Mouse (Mus musculus): ENCODE measurements around the gene Amh.
A peak's percentile ranks its signal among the peaks of the same experiment; 100 is the strongest.
"Not testable (repeated sequence)": the region's sequence is repeated elsewhere in the genome, so short reads cannot be mapped to it uniquely, and the experiment has no call there.

The Amh gene

DNA sequence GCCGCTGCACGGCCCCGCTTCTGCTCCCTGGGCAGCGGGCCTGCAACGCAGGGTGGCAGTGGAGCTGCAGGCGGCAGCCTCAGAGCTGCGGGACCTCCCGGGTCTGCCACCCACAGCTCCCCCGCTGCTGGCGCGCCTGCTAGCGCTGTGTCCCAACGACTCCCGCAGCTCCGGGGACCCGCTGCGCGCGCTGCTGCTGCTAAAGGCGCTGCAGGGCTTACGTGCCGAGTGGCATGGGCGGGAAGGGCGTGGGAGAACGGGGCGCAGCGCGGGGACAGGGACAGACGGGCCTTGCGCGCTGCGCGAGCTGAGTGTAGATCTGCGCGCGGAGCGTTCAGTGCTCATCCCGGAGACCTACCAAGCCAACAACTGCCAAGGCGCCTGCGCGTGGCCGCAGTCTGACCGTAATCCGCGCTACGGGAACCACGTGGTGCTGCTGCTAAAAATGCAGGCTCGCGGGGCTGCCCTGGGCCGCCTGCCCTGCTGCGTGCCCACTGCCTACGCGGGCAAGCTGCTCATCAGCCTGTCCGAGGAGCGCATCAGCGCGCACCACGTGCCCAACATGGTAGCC is 2.1 kb downstream of the Amh start:
- peak; percentile 82 for DNase-seq (ENCODE audit: low read depth, low spot score)

DNA sequence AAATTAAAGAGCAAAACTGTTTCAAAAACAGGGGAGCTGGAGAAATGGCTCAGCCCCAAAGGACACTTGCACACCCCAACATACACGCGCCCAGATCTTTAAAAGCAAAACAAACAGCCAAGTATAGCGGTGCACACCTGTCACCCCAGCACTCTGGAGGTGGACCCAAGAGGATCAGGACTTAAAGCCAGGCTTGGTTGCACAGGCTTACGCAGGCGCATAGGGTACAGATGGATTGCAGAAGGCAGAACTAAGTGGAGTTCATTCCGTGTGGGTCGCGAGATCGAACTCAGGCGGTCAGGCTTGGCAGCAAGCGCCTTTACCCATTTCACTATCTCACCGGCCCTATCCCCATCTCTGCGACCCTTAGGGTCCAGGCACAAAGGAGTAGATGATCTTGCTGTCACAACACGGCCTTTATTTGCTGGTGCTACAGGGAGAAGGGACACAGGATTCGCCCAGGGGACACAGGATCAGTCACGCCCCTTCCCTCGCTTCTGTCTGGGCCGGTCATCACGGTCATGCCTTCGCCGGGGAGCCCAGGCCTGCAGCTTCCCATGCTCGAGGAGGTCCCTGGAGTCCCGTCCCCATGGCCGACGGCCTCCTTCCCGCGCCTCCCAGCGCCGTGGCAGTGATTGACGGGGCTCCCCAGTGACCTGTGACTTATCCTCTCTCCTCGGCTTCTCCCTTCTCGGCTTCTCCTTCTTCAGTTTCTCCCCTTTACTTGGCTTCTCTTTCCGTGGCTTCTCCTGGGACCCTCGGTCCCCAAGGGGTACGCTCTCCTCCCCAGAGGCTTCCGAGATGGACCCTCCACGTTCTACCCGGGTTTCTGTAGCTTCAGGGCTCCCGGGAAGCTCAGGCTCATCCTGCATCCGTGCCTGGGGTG is 3.3 kb downstream of the Amh start:
- DNase-seq (ENCODE audit: low read depth, low spot score): peak; percentile 51

DNA sequence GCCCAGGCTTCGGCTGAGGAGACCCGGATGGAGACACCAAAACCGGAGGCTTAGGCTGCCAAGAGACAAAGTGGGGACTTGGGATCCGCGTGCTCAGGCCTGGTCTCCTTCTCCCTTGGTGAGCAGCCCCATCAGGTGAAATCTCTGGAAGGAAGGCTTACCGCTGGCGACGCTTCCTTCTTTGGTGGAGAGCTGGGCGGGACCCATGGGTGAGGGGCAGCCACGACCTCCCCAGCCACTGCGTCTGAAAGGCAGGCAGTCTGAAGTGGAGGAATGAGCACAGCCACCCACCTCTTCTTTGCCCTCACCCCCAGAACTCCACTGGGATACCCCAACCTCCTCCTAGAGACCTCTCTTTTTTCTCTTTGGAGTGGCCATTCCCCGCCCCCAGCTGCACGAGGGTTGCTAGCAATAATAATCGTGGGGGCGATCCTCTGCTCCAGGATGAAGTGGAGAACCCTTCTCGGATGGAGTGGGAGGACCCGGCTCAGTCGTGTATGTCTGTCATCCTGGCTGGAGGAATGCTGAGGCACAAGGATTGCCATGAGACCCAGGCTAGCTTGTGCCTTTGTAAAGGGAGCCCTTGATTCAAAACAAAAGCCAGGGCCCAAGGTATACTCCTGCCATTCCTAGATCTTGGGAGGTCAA is 4.1 kb downstream of the Amh start:
- DNase-seq (ENCODE audit: low read depth, low spot score): peak; percentile 43

DNA sequence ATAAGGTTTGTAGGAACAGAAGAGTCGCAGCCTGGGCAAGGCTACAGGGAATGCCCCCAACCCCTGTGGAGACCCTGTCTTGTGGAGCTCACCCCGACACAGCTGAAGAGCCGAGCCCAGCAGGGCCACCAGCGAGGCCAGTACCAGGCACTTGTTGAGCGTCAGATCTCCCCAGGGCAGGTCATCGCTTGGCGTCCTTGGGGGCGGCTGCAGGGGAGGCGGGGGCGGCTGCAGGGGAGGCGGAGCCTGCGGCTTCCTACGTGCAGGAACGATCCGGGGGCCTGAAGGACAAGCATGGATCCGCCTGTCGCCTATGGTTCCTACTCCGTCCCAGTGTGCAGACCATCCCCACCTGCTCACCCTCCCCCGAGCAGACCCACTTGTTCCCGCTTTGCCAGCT is 5.0 kb downstream of the Amh start:
- no peak for DNase-seq (ENCODE audit: low read depth, low spot score)

DNA sequence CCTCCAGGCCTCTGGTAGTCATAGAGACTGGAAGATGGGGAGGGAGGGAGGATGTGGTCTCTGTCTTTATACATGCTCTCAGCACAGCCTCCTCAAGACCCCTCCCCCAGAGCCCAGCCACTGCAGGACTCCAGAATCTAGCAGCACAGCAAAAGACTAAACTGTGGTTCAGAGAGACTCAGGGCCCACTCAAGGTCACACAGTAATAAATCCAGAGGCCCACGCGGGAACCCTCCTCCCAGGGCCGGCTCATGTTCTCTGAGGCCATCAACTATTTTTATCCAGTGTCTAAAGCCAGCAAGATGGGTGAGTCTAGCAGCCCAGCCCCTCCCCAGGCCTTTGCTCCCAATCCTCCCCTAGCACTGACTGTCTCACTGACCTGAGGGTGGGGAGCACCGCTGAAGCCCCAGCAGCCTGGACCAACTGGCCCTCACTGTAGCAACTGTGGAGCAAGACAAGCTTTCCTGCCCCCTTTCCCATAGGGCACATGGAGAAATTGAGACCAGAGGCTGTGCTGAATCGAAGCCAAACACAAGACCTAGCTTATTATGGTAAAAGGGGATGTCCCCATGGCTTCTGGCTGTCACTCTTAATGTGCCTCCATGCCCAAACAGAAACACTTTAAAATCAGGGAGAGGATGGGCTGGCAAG is 7.5 kb downstream of the Amh start:
- no peak for DNase-seq (ENCODE audit: low read depth, low spot score)

DNA sequence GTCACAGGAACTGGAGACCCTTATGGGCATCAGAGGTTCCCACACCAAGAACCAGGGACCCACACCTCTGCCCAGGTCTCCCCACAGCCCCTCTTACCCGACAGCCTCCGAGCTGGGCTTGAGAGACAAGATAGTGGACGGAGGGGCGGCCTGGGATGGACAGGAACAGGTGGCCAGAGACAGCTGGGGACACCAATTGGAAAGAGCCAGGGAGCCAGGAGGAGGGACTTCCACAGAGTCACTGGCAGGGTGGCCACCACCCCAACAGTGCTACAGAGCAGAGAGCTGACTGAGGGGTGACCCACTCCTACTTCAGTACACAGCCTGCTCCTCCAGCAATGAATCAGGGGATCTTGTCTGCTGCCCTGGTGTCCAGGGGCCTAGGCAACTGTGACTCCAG is 8.3 kb downstream of the Amh start, which contains the start of gene Jsrp1:
Gene Jsrp1 (minus strand): TSS at position 133 of the 400 bp plus-strand sequence.
- no peak for DNase-seq (ENCODE audit: low read depth, low spot score)

DNA sequence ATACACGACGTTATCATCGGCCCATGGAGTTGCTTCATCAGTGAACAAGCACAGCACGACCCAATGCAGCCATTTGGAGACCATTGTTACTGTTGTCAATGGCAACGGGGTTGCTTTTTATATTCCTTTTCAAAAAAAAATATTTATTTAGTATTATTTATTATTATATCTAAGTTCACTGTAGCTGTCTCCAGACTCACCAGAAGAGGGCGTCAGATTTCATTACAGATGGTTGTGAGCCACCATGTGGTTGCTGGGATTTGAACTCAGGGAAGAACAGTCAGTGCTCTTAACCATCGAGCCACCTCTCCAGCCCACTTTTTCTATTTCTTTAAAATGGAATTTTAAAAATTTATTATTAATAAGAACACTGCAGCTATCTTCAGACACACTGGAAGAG is 9.8 kb downstream of the Amh start:
- DNase-seq (ENCODE audit: low read depth, low spot score): no peak

DNA sequence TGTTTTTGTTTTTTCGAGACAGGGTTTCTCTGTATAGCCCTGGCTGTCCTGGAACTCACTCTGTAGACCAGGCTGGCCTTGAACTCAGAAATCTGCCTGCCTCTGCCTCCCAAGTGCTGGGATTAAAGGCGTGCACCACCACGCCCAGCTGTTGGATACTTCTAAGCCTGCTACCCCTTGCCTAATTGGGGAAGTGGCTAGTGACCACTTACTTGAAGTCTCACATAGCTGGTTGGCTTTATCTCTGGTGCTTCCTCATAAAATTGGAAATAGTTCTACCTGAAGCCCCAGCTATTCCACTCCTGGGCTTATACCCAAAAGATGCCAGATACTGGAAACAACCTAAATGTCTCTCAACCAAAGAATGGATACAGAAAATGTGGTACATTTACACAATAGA is 11.3 kb downstream of the Amh start:
- not testable (repeated sequence) for DNase-seq (ENCODE audit: low read depth, low spot score)

DNA sequence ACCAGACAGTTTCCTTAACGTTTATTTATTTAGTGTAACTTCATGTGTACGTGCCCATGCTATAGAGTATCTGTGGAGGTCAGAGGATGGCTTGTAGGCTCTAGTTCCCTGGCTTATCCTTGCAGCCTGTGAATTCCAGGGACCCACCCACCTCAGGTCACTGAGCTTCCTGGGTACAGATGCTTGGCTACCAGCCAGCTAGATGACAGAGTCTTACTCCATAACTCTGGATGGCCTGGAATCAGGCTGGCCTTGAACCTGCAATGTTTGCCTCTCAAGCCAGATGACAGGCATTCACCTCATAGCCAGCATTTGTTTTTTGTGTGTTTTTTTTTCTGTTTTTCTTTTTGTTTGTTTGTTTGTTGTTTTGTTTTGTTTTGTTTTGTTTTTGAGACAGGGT is 12.1 kb downstream of the Amh start:
- no peak for DNase-seq (ENCODE audit: low read depth, low spot score)

DNA sequence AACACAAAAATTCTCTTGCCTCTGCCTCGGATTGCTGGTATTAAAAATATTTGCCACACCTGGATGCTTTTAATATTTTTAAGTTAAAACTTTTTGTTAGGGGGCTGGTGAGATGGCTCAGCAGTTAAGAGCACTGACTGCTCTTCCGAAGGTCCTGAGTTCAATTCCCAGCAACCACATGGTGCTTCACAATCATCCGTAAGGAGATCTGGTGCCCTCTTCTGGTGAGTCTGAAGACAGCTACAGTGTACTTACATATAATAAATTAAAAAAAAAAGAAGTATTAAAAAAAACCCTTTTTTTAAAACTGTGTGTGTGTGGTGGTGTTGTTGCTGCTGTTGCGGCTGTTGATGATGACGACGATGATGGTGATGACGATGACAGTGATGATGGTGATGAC is 12.9 kb downstream of the Amh start:
- DNase-seq (ENCODE audit: low read depth, low spot score): peak; percentile 67

DNA sequence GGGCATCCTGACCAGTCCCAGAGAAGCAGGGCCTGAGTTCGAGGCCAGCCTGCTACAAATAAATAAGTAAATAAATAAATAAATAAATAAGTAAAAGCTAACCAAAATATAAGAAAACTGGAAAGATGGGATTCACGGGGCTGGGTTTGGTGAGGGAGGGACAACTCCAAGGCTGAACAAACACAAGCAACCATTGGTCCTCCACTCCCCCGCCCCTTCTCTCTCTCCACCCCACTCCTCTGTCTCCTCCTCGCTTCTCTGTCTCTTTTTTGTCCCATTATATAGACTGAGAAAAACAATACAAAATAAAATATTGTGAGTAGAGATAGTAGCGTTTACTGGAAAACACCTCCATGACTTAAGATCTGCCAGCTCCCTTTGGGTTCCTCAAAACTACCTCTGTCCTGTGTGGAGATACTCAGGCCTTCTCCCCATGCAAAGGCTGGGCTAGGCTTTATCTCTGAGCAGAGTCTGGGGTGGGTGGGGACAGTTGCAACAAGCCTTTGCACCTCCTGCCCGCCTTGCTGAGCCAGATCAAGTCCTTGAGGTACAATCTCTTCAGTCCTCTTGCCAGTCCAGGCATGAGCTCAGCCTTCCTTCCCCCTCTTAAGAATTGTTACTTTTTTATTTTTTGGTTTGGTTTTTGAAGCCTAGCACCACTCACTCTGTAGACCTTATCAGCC is 13.7 kb downstream of the Amh start:
- DNase-seq (ENCODE audit: low read depth, low spot score): no peak

DNA sequence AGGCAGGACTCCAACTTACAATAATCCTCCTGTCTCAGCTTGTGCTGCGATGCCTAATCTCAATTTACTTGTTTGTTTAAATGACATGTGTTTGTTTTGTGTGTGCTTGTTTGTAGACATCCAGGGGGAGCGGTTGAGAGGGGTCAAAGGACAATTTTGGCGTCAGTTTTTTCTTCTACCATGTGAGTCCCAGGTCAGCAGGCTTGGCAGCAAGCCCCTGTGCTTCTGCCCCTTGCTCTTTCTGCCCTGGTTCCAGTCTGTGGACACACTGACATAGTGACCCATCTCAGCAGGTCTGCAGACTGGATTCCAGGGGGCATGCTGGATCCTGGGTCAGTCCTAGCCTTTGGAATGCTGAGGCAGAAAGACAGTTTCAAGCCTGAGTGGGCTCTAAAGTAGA is 14.4 kb downstream of the Amh start:
- DNase-seq (ENCODE audit: low read depth, low spot score): no peak

DNA sequence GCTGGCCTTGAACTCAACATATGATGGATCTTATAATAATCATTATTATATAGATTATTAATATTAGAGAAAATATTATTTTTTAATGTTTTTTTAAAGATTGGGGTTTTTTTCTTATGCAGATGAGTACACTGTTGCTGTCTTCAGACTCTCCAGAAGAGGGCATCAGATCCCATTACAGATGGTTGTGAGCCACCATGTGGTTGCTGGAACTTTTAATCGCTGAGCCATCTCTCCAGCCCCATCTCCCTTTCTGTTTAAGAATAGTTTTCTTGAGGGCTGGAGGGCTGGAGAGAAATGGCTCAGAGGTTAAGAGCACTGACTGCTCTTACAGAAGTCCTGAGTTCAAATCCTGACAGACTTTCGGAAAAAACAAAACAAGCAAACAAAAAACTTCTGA is 16.9 kb downstream of the Amh start:
- DNase-seq (ENCODE audit: low read depth, low spot score): peak; percentile 75

DNA sequence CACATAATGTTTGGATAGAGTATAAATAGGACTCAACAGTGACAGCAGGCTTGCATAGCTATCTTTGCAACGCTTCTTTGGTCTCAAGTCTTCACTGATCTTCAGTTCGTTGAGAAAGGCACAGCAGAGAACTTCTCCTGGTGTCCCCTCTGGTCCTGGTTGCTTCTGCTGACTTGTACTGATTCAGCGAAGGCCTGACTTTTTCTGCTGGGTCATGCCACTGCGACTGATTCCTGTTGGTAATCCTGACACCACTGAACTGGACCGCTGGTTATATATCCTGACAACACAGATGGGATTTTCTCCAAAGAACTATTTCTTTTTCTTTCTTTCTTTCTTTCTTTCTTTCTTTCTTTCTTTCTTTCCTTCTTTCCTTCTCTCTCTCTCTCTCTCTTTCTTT is 17.5 kb downstream of the Amh start:
- no peak for DNase-seq (ENCODE audit: low read depth, low spot score)

DNA sequence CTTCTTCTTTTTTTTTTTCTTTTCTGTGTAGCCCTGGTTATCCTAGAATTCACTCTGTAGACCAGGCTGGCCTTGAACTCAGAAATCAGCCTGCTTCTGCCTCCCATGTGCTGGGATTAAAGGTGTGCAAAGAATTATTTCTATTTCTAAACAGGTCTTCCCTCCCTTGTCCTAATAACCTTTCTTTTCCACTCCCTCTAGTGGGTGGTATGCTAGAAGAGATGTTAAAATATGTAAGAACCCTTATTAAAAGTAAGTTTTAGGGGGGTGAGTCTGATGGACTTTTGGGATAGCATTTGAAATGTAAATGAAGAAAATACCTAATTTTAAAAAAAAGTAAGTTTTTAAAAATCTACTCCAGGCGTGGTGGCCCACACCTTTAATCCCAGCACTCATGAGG is 18.3 kb downstream of the Amh start:
- no peak for DNase-seq (ENCODE audit: low read depth, low spot score)

DNA sequence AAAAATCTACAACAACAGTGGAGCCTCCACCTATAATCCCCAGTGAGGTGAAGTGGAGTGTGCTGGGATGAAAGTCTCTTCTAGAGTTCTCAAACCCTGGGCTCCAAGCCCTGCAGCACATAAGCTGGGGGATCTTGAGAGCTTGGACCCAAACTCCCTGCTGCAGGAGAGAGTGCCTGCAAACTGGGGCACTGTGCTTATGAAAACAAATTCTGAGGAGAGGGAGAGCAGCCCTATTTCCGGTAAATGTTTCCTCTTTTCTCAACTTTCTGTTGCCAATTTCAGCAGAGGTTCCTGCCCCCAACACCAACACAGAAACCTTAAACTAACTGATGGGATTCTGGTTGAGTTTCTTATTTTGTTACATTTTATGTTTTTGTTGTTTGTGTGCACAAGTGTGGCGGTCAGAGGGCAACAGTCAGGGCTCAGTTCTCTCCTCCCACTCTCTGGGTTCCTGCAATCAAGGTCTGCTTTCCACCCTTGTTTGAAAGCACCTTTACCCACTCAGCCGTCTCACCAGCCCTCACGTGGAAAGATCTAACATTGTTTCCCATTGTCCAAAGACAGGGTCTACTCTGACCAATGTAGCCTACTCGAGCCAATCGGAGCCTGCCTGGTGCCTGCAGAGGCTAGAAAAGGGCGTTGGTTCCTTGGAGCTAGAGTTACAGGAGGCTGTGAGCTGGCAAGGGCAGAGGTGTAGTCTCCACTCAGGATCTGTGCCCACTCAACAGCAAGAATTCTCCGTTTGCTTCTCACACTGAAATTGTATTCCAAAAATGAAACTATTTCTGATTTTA is 19.0 kb downstream of the Amh start:
- no peak for DNase-seq (ENCODE audit: low read depth, low spot score)

DNA sequence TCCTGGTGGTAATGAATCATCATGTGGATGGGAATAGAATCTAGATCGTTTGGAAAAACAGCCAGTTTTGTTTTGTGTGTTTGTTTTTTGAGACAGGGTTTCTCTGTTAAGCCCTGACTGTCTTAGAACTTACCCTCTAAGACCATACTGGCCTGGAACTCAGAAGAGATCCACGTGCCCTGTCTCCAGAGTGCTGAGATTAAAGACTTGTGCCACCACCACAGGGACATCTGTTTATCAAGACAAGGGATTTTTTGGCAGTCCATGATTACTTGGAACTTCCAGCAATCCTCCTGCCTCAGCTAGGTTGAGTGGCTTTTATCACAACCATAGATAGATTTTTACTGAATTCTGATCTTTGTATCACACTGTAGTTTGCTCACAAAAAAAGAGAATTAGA is 19.8 kb downstream of the Amh start:
- no peak for DNase-seq (ENCODE audit: low read depth, low spot score)

DNA sequence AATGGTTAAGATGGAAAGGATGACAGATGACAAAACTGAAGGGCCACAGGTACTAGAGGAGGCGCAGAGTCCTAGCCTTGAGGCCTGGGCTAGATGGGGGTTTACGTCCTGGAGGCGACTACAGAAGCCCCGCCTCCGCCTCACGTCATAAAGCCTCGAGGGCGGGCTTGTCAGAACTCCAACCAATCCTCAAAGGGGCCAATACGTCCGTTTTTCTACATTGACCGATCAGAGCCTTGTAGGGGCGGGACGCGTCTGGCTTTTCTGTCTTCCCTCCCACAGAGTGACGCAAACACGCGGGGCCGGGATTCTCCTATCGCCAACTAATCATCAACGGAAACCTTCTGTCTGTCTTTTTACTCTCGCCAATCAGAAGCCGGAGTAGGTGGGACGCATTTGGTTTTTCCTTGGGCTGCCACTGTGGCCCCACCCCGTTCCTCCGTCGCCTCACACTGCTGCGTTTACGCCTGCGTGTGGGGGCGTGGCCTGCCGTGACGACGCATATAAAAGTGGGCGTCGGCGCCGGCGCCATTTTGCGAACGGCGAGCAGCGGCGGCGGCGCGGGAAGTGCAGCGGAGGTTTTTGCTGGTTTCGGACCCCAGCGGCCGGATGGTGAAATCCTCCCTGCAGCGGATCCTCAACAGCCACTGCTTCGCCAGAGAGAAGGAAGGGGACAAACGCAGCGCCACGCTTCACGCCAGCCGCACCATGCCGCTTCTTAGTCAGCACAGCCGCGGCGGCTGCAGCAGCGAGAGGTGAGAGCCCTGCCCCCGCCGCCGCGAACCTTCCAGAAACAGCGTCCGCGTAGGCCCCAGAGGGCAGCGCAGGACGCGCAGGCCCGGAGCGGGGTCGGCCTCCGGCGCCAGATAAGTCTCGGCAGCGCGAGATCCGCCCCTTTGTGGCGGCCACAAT is 21.4 kb downstream of the Amh start, which contains the start of gene Oaz1:
Gene Oaz1 (plus strand): TSS at position 506 of the 912 bp plus-strand sequence.
- peak; percentile 100 for DNase-seq (ENCODE audit: low read depth, low spot score)

DNA sequence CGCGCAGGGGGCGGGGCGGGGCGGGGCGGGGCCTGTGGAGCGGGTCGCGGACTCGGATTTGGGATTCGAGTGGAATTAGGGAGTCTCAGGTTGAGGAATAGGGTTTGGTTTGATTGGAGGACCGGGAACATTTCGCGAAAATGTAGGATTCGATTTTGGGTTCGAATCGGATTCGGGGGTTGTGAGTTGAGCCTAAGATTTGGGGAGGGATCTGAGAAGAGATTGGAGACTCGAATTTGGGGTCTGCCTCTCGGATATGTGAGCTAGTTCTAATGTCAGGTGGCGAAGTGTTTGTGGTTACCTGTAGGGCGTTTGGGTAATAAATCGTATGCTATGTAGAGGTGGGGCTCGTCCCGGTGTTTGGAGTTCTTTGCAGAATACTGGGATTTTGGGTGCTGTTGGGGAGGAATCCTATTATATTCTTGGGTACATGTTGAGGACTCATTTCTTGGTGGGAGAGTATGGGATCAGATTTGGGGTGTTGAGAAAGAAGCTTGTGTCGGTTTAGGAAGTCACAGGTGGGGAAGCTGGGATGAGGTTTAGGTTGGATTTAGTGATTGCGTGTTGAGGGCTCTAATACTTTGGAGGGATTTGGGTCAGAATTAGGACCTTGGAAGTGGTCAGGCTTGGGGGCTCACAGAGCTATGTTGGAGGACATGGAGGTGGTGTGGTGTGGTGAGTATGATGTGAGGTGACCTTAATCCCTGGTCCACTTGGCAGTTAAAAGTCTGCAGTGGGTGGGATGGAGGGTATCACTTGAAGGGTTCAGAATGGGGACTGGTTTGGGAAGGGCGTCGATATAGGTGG is 22.2 kb downstream of the Amh start:
- no peak for DNase-seq (ENCODE audit: low read depth, low spot score)

Data from R1 (cell line).